Mouse (Mus musculus): ENCODE results near the gene Brd3.
"Not testable (repeated sequence)": the region's sequence is repeated elsewhere in the genome, so short reads cannot be mapped to it uniquely, and the experiment has no call there.

DNA sequence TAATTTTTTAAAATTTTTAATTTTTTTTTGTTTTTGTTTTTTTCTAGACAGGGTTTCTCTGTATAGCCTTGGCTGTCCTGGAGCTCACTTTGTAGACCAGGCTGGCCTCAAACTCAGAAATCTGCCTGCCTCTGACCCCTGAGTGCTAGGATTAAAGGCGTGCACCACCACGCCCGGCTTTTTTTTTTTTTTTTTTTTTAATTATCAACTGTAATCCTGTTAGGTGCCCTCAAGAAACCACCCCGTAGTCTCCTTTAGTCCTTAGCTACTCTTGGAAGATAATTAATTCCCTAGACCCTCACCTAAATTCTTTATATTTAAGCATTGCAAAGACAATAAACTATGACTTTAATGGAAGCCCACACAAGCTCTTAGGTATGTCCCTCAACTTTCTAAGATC is 804 bp downstream of the Brd3 start:
- not testable (repeated sequence) for TF ChIP-seq POLR2A (IDR thresholded peaks at IDR 0.05; ENCODE audit: extremely low read depth, insufficient read depth, low read length); CTCF (IDR thresholded peaks at IDR 0.05; ENCODE audit: low read depth, low read length)

All from liver, adult 2 months (tissue).